Mouse (Mus musculus): ENCODE data around the gene Arhgef10l.

GRCm38 (mm10) chr4:140704166-140704565, 38.4 kb upstream of the Arhgef10l start:
- no peak for TF ChIP-seq POLR2A (IDR thresholded peaks at IDR 0.05; ENCODE audit: insufficient read length, low read depth)
- no peak for TF ChIP-seq MYOG (IDR thresholded peaks at IDR 0.05; ENCODE audit: control insufficient read depth in 1 of 3, insufficient read depth in 1 of 3, insufficient read length in 2 of 3, low read depth in 2 of 3)
